Mouse (Mus musculus) lung, postnatal 4 days (tissue): ENCODE measurements around the gene Slc26a1.

ENCODE experiments used
- DNase-seq, 2 experiments: peaks; one replicate each; pipeline ENCODE4 v3.0.0; 2021

The Slc26a1 gene

DNA sequence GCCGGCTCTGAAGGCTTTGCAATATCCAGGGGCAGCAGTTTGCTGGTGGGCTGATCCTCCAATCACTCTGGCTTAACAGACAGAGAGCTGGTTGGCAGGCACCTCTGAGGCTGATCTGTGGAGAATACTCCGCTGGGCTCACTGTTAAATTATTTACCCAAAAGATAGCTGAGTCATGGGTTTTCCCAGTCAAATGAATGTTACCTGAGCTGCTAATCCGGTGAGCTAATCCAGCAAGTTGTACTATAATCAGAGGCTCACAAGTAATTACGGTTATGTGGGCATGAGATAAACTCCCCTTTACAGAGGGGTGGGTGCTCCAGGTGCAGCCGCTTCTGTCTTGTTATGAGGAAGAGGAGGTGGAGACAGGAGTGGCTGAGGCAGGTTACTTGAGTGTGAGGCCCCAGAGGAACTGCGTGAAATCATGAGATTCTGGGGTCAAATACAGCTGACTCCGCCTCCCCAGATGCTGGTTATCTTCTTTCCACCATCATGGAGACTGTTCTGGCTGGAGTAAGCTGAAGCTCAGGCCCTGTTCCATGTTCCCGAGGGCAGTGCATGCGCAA, at the start of gene Slc26a1:
TSS of gene Slc26a1 (minus strand) at position 319 of the 566 bp plus-strand sequence.
- DNase-seq, result no peak

DNA sequence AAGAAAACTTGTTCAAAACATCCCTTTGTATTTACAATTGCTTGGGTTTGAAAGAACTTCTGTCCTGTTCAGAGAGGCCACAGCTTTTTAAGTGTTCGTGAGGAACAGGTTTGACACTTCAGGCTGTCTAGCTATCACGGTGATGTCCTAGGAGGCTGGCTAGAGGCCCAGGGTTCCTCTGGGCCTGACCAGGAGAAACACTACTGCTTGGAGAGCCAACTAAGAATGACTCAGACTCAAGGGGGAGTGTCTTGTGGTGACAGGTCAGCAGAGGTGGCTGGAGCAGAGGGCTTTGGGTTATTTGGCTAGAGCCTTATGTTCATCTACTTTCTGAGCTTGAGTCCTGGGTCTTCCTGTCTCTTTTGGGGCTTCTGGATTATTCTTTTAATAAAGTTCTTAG, 48.6 kb upstream of the Slc26a1 start:
- DNase-seq, result no peak

GRCm38 (mm10) chr5:108719761-108720160, 44.4 kb upstream of the Slc26a1 start:
- DNase-seq, result no peak

GRCm38 (mm10) chr5:108718051-108718450, 42.7 kb upstream of the Slc26a1 start:
- DNase-seq, result no peak

DNA sequence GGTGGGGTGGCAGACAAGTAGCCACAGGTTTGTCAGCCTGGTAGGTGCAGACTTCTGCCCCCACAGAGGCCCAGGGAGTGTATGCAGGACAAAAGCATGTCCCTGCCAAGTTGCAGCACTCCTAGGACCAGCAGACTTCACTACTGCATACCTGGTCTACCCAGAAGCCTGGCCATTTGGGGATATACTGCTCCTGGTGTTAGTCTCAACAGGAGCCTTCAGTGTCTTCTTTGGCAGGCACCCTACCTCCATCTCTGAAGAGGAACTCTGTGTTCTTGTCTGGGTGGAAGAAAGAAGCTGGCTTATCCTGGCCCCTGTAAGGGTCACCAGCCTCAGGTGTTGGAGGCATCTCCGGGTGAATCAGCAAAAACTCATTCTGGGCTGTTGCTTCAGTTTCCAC, 40.6 kb upstream of the Slc26a1 start:
- peak in 1 of 2 experiments; percentile 14 for DNase-seq

GRCm38 (mm10) chr5:108714149-108714548, 38.8 kb upstream of the Slc26a1 start:
- peak; percentile 33 to 64 for DNase-seq

- no peak for DNase-seq
These were observed 38.3 kb upstream of the Slc26a1 start for GRCm38 (mm10) chr5:108713691-108714090.

DNA sequence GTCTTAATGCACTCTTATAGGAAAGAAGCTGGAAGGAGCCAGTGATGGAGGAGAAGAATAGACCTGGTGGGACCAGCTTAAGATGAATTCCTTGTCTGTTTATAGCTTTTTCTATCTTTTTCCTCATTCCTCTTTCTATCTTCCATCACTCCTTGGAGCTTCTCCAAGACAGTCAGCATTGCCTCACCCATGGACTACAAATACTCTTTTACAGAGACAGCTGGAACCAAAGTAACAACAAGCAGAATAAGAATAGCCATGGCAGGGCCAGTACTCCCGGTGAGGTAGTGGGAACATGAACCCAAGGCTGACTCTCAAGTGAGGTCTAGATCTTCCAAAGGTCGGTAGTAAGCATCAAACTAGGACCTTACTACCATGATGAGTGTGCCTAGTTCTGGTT, 37.7 kb upstream of the Slc26a1 start:
- no peak for DNase-seq

DNA sequence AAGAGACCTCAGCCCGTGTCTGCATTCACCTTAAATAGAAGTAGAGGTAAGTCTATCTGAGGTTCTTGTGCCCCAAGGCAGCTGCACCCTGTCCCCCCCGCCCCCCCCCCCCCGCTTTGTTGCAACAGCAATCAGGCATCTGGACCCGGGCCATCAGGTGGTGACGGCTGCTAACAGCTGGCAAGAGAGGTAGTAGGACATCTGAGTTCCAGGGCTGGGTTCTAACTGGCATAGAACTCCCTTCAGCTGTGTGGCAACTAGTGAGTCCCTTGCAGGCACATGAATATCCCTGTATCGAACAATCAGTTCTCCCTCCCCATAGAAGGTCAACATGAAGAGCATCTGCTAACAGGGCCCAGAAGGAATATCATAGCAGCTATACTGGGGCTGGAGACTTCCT, 36.6 kb upstream of the Slc26a1 start:
- no peak for DNase-seq

DNA sequence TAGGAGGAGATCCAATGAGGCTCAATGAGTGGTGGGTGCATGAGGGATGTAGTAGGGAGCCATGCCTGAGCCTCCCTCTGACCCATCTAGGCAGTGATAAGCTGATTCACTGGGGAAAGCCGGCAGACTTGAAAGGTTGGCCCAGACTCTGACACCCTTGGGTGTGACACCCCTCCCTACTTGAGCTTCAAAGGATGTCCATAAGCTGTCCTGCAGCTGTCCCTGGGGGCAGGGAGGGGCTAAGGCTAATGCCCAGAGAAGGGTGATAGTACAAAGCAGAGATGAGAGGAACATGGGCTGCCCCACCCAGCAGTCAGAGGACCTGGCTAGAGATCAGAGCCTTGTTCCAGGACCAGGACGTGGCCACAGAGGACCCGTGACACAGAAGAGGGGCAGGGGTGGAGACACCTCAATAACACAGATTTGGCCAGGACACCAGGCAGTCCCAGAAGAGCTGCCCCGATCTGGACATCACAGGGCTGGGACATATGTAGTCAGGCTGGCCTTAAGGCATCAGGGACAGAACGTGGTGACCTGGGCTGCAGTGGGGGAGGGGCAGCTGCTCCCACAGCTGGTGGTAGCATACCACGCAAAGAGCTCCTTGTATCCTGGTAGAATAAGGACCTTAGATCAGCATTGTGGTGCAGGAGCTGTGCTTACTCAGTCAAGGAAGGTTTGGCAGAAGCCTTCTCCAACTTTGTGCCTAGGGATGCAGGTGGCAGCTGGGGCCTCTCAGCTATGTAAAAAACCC, 33.8 kb upstream of the Slc26a1 start:
- DNase-seq, result no peak

DNA sequence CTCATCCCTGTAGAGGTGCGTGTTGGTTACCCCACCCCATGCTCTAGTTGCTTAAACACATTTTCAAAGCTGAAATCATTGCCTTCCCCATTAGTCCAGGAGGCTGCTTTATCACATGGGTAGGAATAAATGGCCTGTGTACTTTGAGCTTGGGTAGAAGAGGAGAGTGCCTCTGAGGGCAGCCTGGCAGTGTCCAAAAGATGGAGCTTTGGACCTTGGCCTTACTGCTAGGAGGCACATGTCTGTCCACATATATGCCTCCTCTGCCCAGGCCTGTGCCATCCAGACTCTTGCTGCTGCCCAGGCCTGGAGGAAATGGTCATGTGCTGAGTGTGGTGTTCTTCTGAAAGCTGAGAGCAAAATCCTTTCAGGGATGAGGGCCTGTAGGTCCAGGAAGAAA, 33.0 kb upstream of the Slc26a1 start:
- no peak for DNase-seq

DNA sequence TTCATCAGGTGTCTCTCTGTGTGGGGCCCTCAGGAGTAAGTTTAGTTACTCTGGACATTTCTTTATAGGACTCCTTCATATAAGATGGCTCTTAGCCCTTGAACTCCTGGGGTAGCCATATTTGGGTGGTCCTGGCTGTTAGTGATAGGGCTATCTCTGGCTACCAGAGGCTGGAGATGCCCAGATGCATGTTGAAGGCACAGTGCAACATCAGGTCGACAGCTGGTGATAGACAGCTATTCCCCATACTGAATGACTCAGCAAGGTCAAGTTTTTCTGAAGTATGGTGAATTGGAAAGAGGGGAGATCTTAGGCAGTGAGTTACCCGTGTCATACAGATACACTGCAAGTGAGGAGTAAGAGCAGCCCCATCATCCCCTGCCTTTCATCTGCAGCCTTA, 32.4 kb upstream of the Slc26a1 start:
- no peak for DNase-seq

GRCm38 (mm10) chr5:108703754-108704626, 28.6 kb upstream of the Slc26a1 start:
- DNase-seq, result no peak

GRCm38 (mm10) chr5:108701341-108702021, 26.1 kb upstream of the Slc26a1 start:
- no peak for DNase-seq

GRCm38 (mm10) chr5:108700346-108700745, 25.0 kb upstream of the Slc26a1 start:
- no peak for DNase-seq

DNA sequence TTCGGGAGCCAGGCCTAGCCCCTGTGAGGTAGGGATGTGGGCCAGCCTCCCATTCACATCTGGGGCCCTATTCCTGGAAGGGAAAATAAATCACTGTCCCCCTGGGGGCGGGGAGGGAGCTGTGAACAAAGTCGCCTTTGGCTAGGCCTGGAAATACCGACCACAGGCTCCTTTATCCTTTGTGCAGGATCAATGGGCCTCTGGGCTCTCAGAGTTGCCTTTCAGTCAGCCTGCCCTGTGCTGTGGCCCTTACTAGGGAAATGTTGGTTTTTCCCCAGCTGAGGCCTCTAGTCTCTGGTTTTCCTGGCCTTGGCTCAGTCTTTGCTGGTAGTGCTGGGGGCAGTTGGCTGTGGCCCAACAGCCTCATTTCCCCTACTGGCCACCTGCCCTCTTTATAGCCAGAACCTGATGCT, 22.0 kb upstream of the Slc26a1 start:
- DNase-seq, result no peak

DNA sequence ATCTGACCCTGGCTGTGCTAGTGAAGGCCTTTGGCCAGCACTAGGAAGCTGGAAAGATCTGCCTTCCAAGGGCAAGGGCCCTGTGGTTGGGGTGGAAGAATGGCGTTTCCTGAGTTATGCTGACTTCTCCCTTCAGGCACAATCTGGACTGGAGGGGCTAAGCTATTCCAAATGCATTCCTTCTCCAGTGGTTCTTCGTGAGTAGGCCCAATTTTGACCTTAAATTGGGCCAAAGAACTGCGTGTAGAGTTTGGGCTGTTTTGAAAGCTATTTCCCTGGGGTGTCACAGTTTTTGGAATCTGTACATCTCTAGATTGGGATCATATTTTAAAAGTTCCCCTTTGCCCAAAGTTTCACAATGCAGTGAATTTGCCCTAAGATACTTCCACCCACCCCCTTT, 21.2 kb upstream of the Slc26a1 start:
- no peak for DNase-seq

GRCm38 (mm10) chr5:108695861-108696260, 20.5 kb upstream of the Slc26a1 start:
- no peak for DNase-seq

- DNase-seq, result peak; percentile 51 to 57
These were observed 19.2 kb upstream of the Slc26a1 start for GRCm38 (mm10) chr5:108694352-108695261.

GRCm38 (mm10) chr5:108693872-108694288, 18.5 kb upstream of the Slc26a1 start:
- DNase-seq, result peak; percentile 91 to 93

GRCm38 (mm10) chr5:108692271-108692670, 16.9 kb upstream of the Slc26a1 start, which contains the start of gene Fgfrl1:
Gene Fgfrl1, plus strand, starts transcription at chr5:108692382.
- peak; percentile 65 to 79 for DNase-seq

- no peak for DNase-seq
These were observed 15.8 kb upstream of the Slc26a1 start for GRCm38 (mm10) chr5:108691152-108691551.
